Mouse (Mus musculus) ovary, postnatal 10 days (tissue): Measurements from ENCODE around the gene Rasgrf1.
"Not testable (repeated sequence)": the region's sequence is repeated elsewhere in the genome, so short reads cannot be mapped to it uniquely, and the experiment has no call there.

Experiments
- DNase-seq: peaks from one replicate; pipeline ENCODE4 v3.0.0; 2022; ENCODE audit warnings: low spot score

The Rasgrf1 gene

GRCm38 (mm10) chr9:90040916-90041315 is 131.2 kb downstream of the Rasgrf1 start:
- DNase-seq, result no peak

GRCm38 (mm10) chr9:90041556-90041955 is 131.8 kb downstream of the Rasgrf1 start:
- DNase-seq, result no peak

GRCm38 (mm10) chr9:90042906-90043305 is 133.2 kb downstream of the Rasgrf1 start:
- DNase-seq, result not testable (repeated sequence)

GRCm38 (mm10) chr9:90045191-90045590 is 135.5 kb downstream of the Rasgrf1 start:
- DNase-seq, result no peak

GRCm38 (mm10) chr9:90047937-90048627 is 138.4 kb downstream of the Rasgrf1 start:
- DNase-seq, result no peak

- no peak for DNase-seq
Measured at GRCm38 (mm10) chr9:90053852-90054251, 144.1 kb downstream of the Rasgrf1 start, which contains the start of gene Ctsh. Ctsh (plus strand) TSS chr9:90054152.

- DNase-seq, result peak; percentile 36
Measured at GRCm38 (mm10) chr9:90054371-90055145, 144.8 kb downstream of the Rasgrf1 start.

GRCm38 (mm10) chr9:90055409-90055808 is 145.7 kb downstream of the Rasgrf1 start:
- no peak for DNase-seq

- no peak for DNase-seq
Measured at GRCm38 (mm10) chr9:90055911-90056310, 146.2 kb downstream of the Rasgrf1 start.

- no peak for DNase-seq
Measured at GRCm38 (mm10) chr9:90056716-90057115, 147.0 kb downstream of the Rasgrf1 start.

- no peak for DNase-seq
Measured at GRCm38 (mm10) chr9:90059828-90060573, 150.3 kb downstream of the Rasgrf1 start.

- DNase-seq, result no peak
Measured at GRCm38 (mm10) chr9:90060574-90060875, 150.8 kb downstream of the Rasgrf1 start.

- DNase-seq, result not testable (repeated sequence)
Measured at GRCm38 (mm10) chr9:90060932-90061331, 151.2 kb downstream of the Rasgrf1 start.

GRCm38 (mm10) chr9:90067341-90067740 is 157.6 kb downstream of the Rasgrf1 start:
- DNase-seq, result no peak

GRCm38 (mm10) chr9:90068786-90069185 is 159.1 kb downstream of the Rasgrf1 start:
- DNase-seq, result no peak

GRCm38 (mm10) chr9:90069485-90069884 is 159.8 kb downstream of the Rasgrf1 start:
- no peak for DNase-seq

GRCm38 (mm10) chr9:90070174-90070573 is 160.5 kb downstream of the Rasgrf1 start:
- no peak for DNase-seq

- DNase-seq, result no peak
Measured at GRCm38 (mm10) chr9:90075336-90075735, 165.6 kb downstream of the Rasgrf1 start.

GRCm38 (mm10) chr9:90076131-90076530 is 166.4 kb downstream of the Rasgrf1 start:
- no peak for DNase-seq
